Mouse (Mus musculus) forebrain, embryonic 12.5 days (tissue): ENCODE measurements around the gene Chmp4b. TPM values are rescaled to one million over a fixed set of nuclear protein-coding genes. Genes with fewer than 3 reads are reported as not detected.

ENCODE experiments used
- ATAC-seq: fragments of 200-750 bp; cut with Nextera tagmentation; 2 replicates; pipeline ENCODE4 v1.8.0; 2017; ENCODE audit warnings: moderate TSS enrichment; ENCODE audit not compliant: low FRiP score
- H3K27ac ChIP-seq: fragments of 300-500 bp; sonication (generic); 2 replicates; pipeline ENCODE4 v1.5.1; 2016; ENCODE audit warnings: mild to moderate bottlenecking
- H3K27me3 ChIP-seq: fragments of 300-500 bp; sonication (generic); 2 replicates; pipeline ENCODE4 v1.6.1; 2016; ENCODE audit warnings: mild to moderate bottlenecking
- H3K36me3 ChIP-seq: fragments of 300-500 bp; sonication (generic); replicated peaks from 2 replicates; pipeline ENCODE4 v1.6.1; 2016; ENCODE audit warnings: mild to moderate bottlenecking
- H3K4me1 ChIP-seq: fragments of 300-500 bp; sonication (generic); 2 replicates; pipeline ENCODE4 v1.6.1; 2016
- H3K4me2 ChIP-seq: fragments of 300-500 bp; sonication (generic); 2 replicates; pipeline ENCODE4 v1.6.1; 2016; ENCODE audit warnings: mild to moderate bottlenecking, moderate library complexity
- H3K4me3 ChIP-seq: fragments of 300-500 bp; sonication (generic); replicated peaks from 2 replicates; pipeline ENCODE4 v1.5.1; 2016; ENCODE audit warnings: mild to moderate bottlenecking
- H3K9ac ChIP-seq: fragments of 300-500 bp; sonication (generic); 2 replicates; pipeline ENCODE4 v1.6.1; 2016; ENCODE audit warnings: mild to moderate bottlenecking
- H3K9me3 ChIP-seq: fragments of 300-500 bp; sonication (generic); 2 replicates; pipeline ENCODE4 v1.6.1; 2016
- whole genome bisulfite sequencing: fragments of 180-500 bp; shearing (Covaris S2); methylation state at CpG from one replicate; pipeline ENCODE4 v1.1.7; 2016; 5-methylcytosine and 5-hydroxymethylcytosine counted together
- polyA plus RNA-seq: library from polyadenylated mRNA; unstranded; fragments of >200 nt; fragmentation: Nextera tagmentation; extraction: Ambion mirVana; gene quantifications from 2 replicates; pipeline ENCODE4 v1.2.1, GENCODE M21; 2016

Chmp4b gene
- polyA plus RNA-seq, 1 experiment from 2014 or later: 21.8 TPM

DNA sequence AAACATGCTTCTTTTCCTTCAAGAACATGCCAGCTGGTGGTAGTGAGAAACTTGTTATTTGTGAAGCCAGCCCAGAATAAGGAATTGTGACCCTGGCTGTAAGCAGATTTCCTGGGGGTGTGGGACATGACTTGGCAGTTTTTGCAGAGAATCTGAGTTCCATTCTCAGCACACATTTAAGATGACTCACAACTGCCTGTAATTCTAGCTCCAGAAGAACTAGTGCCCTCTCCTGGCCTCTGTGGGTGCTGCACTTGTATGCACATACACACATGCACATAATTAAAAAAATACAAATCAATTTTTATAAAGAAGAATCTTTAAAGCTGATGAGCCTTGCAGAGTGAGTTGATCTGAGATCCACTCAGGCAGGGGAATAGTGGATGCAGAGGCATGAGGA lies 27.4 kb upstream of the Chmp4b start:
- Histone ChIP-seq H3K4me3 (no peak overlapping the region), H3K9ac (no peak overlapping the region), H3K27me3 (no peaks in the 10 kb centered on the region), H3K4me2 (no peak overlapping the region), H3K4me1 (no peaks in the 10 kb centered on the region), H3K9me3 (peaks cover 3% of the 10 kb centered on the region), H3K27ac (no peak overlapping the region), H3K36me3 (peaks cover 48% of the 10 kb centered on the region)
- no peak for ATAC-seq

DNA sequence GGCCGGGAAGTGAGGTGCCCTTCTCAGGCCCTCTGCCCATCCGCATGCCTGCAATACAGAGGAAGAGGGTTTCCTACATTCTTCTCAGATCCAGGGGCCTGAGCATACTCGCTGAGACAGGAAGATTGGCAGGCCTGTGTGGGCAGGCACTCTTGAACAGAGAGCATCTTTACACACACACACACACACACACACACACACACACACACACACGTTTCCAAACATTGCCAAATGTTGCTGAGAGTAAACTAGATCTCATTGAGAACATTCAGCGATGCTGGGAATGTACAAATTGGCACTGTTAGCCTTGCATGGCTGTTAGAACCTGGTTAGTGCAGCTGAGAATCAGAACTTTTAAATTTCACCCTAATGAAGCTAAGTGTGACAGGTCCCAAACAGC lies 21.0 kb upstream of the Chmp4b start:
- Histone ChIP-seq H3K9ac (no peak overlapping the region), H3K9me3 (no peaks in the 10 kb centered on the region), H3K36me3 (peaks cover 49% of the 10 kb centered on the region), H3K4me1 (no peaks in the 10 kb centered on the region), H3K27ac (no peak overlapping the region), H3K27me3 (no peaks in the 10 kb centered on the region), H3K4me3 (no peak overlapping the region), H3K4me2 (no peak overlapping the region)
- WGBS: 76% methylated on average over 5 of the region's 5 CpGs
- no peak for ATAC-seq

DNA sequence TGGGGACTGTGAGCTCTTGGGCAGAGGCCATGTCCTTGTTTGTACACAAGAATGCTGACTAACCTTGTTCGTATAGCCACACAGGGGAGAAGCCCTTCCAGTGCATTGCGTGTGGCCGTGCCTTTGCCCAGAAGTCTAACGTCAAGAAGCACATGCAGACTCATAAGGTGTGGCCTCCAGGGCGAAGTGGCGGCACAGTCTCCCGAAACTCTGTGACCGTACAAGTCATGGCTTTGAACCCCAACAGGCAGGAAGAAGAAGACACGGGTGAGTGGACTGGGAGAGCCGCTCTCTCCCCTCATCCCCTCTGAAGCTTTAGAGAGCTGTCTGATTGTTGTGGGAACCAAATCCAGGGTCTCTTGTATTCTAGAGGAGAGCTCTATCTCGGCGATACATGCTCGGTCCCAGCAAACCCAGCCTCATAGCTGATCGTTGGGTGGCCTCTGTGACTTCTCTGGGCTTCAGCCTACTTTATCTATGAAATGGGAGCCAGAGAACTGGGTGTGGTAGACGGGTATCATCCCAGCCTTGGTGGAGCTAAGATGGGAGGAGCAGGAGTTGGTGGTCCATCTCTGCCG lies 19.2 kb upstream of the Chmp4b start:
- ATAC-seq: no peak
- H3K4me2 ChIP-seq: no peak overlapping the region
- H3K4me3 ChIP-seq: no peak overlapping the region
- no peak overlapping the region for H3K9ac ChIP-seq
- H3K9me3 ChIP-seq: no peaks in the 10 kb centered on the region
- no peaks in the 10 kb centered on the region for H3K27me3 ChIP-seq
- H3K4me1 ChIP-seq: no peaks in the 10 kb centered on the region
- H3K27ac ChIP-seq: no peak overlapping the region
- 92% methylated on average over 16 of the region's 16 CpGs for WGBS
- H3K36me3 ChIP-seq: peaks cover 54% of the 10 kb centered on the region

DNA sequence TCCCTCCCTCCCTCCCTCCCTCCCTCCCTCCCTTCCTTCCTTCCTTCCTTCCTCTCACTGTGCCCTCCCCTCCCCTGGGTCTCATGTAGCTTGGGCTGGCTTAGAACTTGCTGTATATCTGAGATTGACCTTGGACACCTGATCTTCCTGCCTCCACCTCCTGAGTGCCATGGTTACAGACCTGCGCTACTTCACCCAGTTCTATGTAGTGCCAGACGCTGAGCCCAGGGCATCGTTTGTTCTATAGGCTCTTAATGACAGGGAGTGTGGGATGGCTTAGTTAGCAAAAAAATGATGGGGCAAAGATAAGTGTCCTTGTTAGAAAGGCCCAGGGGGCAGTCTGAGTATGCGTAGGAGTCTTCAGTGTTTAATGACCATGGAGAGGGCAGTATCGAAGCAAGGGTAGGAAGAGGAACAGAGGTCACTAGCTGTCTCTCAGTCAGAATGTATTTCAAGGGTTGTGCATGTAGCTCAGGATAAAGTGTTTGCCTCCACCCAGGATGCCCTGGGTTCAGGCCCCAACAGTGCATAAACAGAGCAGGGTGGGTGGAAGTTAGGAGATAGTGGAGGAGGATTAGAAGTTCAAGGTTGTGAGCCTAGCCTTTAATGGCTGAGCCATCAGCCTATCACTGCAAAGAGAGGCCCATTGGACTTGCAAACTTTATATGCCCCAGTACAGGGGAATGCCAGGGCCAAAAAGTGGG lies 18.3 kb upstream of the Chmp4b start:
- H3K9me3 ChIP-seq: 0 out of 2 replicates have a peak, but pooled peaks cover 2% of the 10 kb centered on the region
- no peaks in the 10 kb centered on the region for H3K27me3 ChIP-seq
- ATAC-seq: no peak
- no peak overlapping the region for H3K9ac ChIP-seq
- no peaks in the 10 kb centered on the region for H3K4me1 ChIP-seq
- peaks cover 58% of the 10 kb centered on the region for H3K36me3 ChIP-seq
- no peak overlapping the region for H3K27ac ChIP-seq
- WGBS: 93% methylated on average over 5 of the region's 5 CpGs
- no peak overlapping the region for H3K4me2 ChIP-seq
- H3K4me3 ChIP-seq: no peak overlapping the region

DNA sequence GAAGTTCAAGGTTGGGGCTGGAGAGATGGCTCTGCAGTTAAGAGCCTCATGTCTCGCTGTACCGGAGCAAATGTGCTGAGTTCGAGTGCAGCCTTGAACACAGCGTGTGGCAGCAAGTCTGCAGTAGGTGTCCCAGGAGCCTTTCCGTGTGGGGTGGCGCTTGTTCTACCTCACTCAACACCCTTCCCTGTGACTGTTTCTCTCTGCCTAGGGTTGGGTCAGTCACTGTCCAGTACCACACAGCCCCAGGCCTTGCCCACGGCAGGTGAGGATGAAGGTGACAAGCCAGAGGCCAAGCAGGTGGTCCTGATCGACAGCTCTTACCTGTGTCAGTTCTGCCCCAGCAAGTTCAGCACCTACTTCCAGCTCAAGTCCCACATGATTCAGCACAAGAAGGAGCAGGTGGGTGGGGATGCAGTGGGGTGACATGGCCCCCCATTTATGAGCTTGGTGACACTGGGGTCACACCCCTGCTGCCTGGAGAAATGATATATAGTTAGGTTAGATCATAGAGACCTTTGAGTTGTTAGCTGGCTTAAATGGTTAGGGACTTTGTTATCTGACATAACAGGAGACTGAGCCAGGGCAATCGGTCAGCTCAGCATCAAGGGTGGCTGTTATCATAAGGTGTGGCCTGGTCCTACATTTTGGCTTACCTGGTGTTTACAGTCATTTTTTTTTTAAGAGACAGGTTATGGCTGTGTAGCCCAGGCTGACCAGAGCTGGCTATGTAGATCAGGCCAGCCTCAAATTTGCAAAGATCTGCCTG lies 17.4 kb upstream of the Chmp4b start:
- 0 out of 2 replicates have a peak, but pooled peaks cover 6% of the 10 kb centered on the region for H3K9me3 ChIP-seq
- H3K4me1 ChIP-seq: no peaks in the 10 kb centered on the region
- no peak overlapping the region for H3K27ac ChIP-seq
- ATAC-seq: no peak
- H3K4me2 ChIP-seq: no peak overlapping the region
- H3K36me3 ChIP-seq: peaks cover 60% of the 10 kb centered on the region
- H3K4me3 ChIP-seq: no peak overlapping the region
- no peaks in the 10 kb centered on the region for H3K27me3 ChIP-seq
- 94% methylated on average over 9 of the region's 9 CpGs for WGBS
- H3K9ac ChIP-seq: no peak overlapping the region

DNA sequence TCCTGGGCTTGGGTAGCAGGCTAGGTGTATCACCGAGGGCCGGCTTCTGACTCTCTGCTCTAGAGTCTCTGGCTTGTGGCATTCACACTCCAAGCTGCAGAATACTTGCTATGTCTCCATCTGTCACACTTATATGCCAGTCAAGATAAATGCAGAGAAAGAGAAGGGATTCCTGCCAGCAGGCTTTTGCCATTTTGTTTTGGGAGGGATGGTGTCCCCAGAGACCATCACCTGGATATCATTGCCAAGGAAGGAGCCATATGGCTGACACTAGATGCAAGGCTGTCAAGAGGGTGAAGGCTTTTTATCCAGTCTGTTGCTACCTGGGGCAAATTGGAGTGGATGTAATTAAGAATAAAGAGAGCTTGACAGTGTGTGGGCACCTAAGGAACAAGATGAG lies 15.7 kb upstream of the Chmp4b start:
- no peak overlapping the region for H3K9ac ChIP-seq
- no peak for ATAC-seq
- no peaks in the 10 kb centered on the region for H3K4me1 ChIP-seq
- no peak overlapping the region for H3K27ac ChIP-seq
- no peak overlapping the region for H3K4me3 ChIP-seq
- H3K4me2 ChIP-seq: no peak overlapping the region
- peaks cover 61% of the 10 kb centered on the region for H3K36me3 ChIP-seq
- H3K9me3 ChIP-seq: 0 out of 2 replicates have a peak, but pooled peaks cover 6% of the 10 kb centered on the region
- no peaks in the 10 kb centered on the region for H3K27me3 ChIP-seq
- WGBS: 93% methylated on average over 2 of the region's 2 CpGs

DNA sequence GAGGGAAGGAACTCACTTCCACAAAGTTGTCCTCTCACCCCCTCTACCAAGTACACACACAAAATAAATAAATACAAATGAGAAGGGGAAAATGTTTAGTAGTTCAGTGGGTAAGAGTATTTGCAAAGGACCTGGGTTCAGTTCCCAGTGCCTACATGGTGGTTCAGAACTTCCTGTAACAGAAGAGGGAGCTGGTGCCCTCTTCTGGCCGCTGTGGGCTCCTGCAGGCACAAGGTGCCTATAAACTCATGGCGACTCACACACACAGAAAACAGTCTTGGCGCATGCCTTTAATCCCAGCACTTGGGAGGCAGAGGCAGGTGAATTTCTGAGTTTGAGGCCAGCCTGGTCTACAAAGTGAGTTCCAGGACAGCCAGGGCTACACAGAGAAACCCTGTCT lies 13.0 kb upstream of the Chmp4b start:
- no peak for ATAC-seq
- no peak overlapping the region for H3K4me3 ChIP-seq
- H3K27me3 ChIP-seq: no peaks in the 10 kb centered on the region
- no peak overlapping the region for H3K4me2 ChIP-seq
- H3K9me3 ChIP-seq: 0 out of 2 replicates have a peak, but pooled peaks cover 6% of the 10 kb centered on the region
- 97% methylated on average over 3 of the region's 3 CpGs for WGBS
- no peaks in the 10 kb centered on the region for H3K4me1 ChIP-seq
- H3K9ac ChIP-seq: no peak overlapping the region
- no peak overlapping the region for H3K27ac ChIP-seq
- H3K36me3 ChIP-seq: peaks cover 65% of the 10 kb centered on the region

DNA sequence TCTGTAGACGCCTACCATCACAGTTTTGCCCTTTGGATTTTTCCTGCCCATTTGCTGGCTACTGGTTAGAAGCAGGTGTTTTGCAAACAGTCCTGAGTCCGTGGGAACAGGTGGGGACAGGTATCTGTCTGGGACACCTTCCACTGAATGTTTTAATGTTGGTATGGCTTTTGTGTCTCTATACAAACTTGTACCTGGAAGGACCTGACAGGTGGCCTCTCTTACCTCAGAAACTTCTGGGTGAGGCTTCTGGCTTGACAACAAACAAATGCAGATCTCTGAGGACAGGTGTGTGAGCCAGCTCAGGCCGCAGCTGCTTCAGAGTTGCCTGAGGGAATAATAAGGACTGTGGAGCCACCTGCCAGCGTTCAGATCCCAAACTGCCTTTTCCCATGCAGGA lies 12.4 kb upstream of the Chmp4b start:
- Histone ChIP-seq H3K9ac (no peak overlapping the region), H3K27ac (no peak overlapping the region), H3K36me3 (peaks cover 68% of the 10 kb centered on the region), H3K4me1 (no peaks in the 10 kb centered on the region), H3K4me3 (no peak overlapping the region), H3K27me3 (no peaks in the 10 kb centered on the region), H3K4me2 (no peak overlapping the region), H3K9me3 (0 out of 2 replicates have a peak, but pooled peaks cover 6% of the 10 kb centered on the region)
- no peak for ATAC-seq
- WGBS: 93% methylated on average over 4 of the region's 4 CpGs

DNA sequence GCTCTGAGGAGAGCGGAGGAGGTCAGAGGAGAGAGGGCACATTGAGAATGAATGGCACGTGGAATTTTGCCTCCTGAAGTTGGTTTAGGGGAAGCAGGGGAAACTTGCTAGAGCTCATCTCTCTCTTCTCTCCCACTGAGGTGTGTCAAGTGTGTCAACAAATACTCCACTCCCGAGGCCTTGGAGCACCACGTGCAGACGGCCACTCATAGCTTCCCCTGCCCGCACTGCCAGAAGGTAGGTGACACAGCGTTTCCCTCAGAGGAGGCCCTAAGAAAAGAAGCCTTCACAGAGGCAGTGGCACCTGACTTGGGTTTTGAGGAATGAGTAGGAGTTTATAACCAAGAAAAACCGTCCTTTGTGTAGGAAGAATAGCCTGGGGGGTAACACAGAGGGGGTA lies 10.3 kb upstream of the Chmp4b start:
- no peak for ATAC-seq
- H3K9me3 ChIP-seq: 0 out of 2 replicates have a peak, but pooled peaks cover 6% of the 10 kb centered on the region
- H3K4me1 ChIP-seq: no peaks in the 10 kb centered on the region
- no peaks in the 10 kb centered on the region for H3K27me3 ChIP-seq
- H3K36me3 ChIP-seq: peaks cover 68% of the 10 kb centered on the region
- H3K9ac ChIP-seq: no peak overlapping the region
- 86% methylated on average over 8 of the region's 8 CpGs for WGBS
- no peak overlapping the region for H3K4me2 ChIP-seq
- no peak overlapping the region for H3K4me3 ChIP-seq
- H3K27ac ChIP-seq: no peak overlapping the region

DNA sequence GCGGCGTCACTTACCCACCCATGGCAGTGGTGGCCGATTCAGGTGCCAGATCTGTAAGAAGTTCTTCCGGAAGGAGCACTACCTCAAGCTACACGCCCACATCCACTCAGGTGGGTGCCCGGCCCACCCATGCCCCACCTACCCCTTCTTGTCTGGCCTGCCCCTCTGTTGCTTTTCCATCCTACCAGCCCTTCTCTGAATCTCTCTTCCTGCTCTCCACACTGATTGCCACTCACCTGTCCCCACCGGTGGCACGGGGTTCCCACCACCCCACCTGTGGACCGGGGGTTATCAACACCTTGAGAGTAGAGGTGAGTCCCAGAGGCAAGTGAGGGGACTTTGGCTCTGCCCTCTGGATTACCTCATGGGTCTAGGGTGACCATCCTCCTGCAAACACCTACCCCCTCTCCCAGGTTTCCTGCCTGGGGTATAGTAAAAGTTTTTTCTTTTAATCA lies 9.5 kb upstream of the Chmp4b start:
- peaks cover 74% of the 10 kb centered on the region for H3K36me3 ChIP-seq
- no peak overlapping the region for H3K4me2 ChIP-seq
- 0 out of 2 replicates have a peak, but pooled peaks cover 6% of the 10 kb centered on the region for H3K9me3 ChIP-seq
- no peak overlapping the region for H3K27ac ChIP-seq
- no peaks in the 10 kb centered on the region for H3K4me1 ChIP-seq
- no peak overlapping the region for H3K9ac ChIP-seq
- H3K27me3 ChIP-seq: no peaks in the 10 kb centered on the region
- 98% methylated on average over 9 of the region's 9 CpGs for WGBS
- H3K4me3 ChIP-seq: no peak overlapping the region
- no peak for ATAC-seq

DNA sequence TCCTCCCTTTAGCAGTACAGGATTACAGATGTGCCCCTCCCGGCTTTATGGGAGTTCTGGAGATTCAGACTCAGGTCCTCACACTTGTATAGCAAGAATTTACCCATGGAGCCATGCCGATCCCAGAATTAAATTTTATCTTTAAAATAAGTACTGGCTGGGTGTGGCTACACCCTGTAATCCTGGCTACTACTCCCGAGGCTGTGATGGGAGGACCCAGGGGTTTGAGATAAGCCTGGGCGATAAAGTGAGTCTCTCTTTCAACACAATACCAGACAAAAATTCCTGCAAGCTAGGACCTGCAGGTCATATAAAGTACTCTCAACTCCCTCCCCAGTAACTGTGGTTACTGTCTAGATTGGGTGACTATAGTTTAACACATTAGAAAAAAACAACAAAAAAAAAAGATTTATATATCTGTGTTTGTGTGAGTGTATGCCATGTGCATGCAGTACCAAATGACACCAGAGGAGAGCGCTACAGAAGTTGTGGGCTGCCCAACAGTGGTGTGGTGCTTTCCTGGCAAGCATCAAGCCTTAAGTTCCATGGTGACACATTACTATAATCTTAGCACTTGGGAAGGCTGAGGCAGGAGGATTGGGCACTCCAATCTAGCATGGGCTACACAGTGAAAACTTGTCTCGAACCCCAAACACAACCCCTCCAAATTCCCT lies 8.7 kb upstream of the Chmp4b start:
- Histone ChIP-seq H3K4me3 (no peak overlapping the region), H3K27me3 (no peaks in the 10 kb centered on the region), H3K36me3 (peaks cover 67% of the 10 kb centered on the region), H3K27ac (no peak overlapping the region), H3K4me1 (no peaks in the 10 kb centered on the region), H3K4me2 (no peak overlapping the region), H3K9ac (no peak overlapping the region), H3K9me3 (0 out of 2 replicates have a peak, but pooled peaks cover 6% of the 10 kb centered on the region)
- WGBS: 91% methylated on average over 6 of the region's 6 CpGs
- ATAC-seq: no peak

DNA sequence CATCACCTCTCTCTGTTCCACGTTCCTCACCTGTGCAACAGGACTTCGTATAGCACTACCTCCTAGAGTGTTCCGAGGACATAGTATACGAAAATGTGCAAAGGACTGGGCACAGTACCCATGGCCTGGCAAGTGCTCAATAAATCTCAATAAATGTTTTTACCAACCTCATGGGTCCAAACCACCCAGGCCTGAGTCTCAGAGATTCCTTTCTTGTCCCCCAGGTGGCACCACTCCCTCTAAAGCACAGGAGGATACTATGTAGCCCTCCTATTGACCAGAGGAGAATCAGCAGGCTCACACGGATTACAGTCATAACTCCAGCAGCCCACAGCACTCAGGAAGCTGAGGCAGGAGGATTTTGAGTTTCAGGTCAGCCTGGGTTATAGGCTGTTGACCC lies 4.9 kb upstream of the Chmp4b start:
- 80% methylated on average over 5 of the region's 5 CpGs for WGBS
- Histone ChIP-seq H3K27ac (no peak overlapping the region), H3K4me2 (no peak overlapping the region), H3K36me3 (peaks cover 40% of the 10 kb centered on the region), H3K4me3 (no peak overlapping the region), H3K27me3 (no peaks in the 10 kb centered on the region), H3K4me1 (peaks cover 3% of the 10 kb centered on the region; the same call in 1 of the 2 replicates), H3K9ac (no peak overlapping the region), H3K9me3 (no peaks in the 10 kb centered on the region)
- ATAC-seq: no peak
